Mouse (Mus musculus): ENCODE data around the gene Tbc1d23. TPM values are rescaled to one million over a fixed set of nuclear protein-coding genes. Genes with fewer than 3 reads are reported as not detected.

The Tbc1d23 gene
- total RNA-seq, 1 experiment from 2014 or later = 199 TPM

DNA sequence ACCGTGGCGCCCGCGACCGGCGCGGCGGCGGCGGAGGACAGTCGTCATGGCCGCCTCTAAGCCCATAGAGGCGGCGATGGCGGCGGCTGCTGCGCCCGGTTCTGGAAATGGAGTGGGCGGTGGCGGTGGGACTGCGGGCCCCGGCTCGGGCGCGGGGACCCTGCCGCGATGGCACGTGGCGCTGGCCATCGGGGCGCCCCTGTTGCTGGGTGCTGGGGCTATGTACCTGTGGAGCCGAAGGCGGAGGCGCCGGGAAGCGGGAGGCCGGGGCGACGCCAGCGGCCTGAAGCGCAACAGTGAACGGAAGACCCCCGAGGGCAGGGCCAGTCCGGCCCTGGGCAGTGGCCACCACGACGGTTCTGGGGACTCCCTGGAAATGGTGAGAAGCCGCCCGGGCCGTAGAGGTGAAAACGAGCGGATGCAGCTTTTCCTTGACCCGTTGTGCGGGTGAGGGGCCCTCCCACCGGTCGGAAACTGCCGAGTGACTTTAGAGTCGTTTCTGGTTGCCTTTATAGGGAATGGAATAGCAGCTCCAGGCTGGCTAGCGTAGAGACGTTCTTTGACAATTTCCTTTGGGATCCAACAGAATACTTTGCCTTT lies 109.4 kb downstream of the Tbc1d23 start:
- no peak for ATAC-seq (ENCODE audit: extremely low read depth, insufficient number of reproducible peaks, low FRiP score, poor library complexity, severe bottlenecking)

DNA sequence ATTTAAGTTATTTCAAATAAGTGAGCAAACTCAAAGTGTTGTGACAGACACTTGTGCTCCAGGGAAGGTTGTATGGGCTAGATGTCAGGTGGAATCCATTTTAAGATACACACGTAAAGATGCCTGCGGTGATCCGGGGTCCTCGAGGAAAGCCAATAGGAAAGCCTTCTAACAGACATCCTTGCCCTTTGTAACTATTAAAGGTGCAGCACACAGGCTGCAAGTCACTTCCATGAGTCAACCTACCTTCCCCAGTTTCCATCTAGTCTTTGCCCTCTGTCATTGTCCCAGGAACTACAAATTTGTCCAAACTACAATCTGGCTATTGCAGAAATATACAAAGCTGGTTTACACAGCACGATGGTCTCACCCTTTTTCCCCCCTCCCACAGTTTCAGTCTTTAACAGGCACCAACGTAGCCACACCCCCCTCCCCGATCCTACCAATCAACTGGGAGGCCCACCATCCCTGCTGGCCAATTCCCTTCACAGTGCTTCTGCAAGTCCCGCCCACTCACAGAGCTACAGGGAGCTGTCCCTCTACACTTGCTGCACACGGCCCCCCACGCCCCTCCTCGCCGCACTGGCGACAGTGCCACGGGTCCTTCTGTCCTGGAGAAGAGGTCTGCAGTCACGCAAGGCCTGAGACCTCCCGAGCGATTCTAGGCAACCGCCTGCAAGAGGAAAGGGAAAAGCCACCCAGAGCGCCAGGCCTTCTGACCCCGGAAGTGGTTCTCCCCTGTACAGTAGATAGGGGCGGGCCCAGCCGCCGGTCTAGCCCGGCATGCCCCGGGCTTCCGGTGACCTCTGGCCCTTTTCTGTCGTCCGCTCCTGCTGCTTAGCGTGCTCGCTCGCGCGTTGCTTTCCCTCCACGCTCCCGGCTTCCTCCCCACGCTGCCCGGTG lies 110.1 kb downstream of the Tbc1d23 start, which contains the start of gene Tomm70a:
TSS of gene Tomm70a (plus strand) at position 791 of the 903 bp plus-strand sequence.
- peak; percentile 95 for ATAC-seq (ENCODE audit: extremely low read depth, insufficient number of reproducible peaks, low FRiP score, poor library complexity, severe bottlenecking)

Other genes with a start within 250 kb of the Tbc1d23 start
- gene Tmem45a2, start 160.1 kb downstream of the Tbc1d23 start, total RNA-seq (2017) = not detected in 2 replicates
- gene Tomm70a, start 109.8 kb downstream of the Tbc1d23 start, total RNA-seq (2017) = 28.1 and 36.8 TPM in 2 replicates
- 11.8 and 17.1 TPM in 2 replicates for gene Nit2, start 64.2 kb downstream of the Tbc1d23 start, total RNA-seq (2017)
- 0.37 TPM in 1 of 2 replicates, not detected in the other for gene Tmem30c, start 61.4 kb upstream of the Tbc1d23 start, total RNA-seq (2017)
- 192 and 206 TPM in 2 replicates for gene Filip1l, start 121.6 kb upstream of the Tbc1d23 start, total RNA-seq (2017)